Mouse (Mus musculus): ENCODE data around the gene Cope. TPM values are rescaled to one million over a fixed set of nuclear protein-coding genes. Genes with fewer than 3 reads are reported as not detected.

The Cope gene
- polyA plus RNA-seq (2014; fragmentation: Illumina TruSeq; extraction: RNeasy Lipid Tissue Mini Kit (QIAGEN cat#74804); ENCODE audit: low read depth, low replicate concordance) = 4.9 TPM

GRCm38 (mm10) chr8:70302358-70302890, at the start of gene Cope, which contains the start of gene Ddx49:
Gene Cope (plus strand): TSS chr8:70302518.
Gene Ddx49 (minus strand): TSS chr8:70302489.

DNA sequence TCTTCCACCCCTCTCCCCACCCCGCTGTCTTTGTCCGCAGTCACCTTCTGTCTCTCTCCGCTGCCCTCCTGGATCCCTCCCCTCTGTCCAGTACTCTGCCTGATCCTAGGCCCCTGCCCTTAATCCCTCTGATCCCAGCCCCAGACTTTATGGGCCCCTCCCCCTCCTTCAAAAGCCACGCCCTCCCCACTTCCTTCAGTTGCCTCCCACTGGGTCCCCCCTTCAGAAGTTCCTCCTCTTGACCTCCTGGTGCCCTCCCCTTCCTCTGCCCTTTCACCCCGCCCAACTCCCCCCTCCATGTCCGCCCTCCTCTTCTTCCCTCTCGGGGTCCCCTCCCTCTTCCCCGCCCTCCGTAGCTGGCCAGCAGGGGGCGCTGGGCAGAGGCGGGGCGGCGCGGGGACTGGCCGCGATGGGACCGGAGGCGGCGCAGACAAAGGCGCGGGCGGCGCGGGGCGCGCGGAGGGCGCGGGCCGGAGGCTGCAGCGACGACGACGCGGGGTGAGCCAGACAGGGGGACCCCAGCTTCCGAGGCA, 19.6 kb upstream of the Cope start, which contains the start of gene Homer3:
Homer3 (plus strand) TSS at position 225 of the 533 bp plus-strand sequence.

DNA sequence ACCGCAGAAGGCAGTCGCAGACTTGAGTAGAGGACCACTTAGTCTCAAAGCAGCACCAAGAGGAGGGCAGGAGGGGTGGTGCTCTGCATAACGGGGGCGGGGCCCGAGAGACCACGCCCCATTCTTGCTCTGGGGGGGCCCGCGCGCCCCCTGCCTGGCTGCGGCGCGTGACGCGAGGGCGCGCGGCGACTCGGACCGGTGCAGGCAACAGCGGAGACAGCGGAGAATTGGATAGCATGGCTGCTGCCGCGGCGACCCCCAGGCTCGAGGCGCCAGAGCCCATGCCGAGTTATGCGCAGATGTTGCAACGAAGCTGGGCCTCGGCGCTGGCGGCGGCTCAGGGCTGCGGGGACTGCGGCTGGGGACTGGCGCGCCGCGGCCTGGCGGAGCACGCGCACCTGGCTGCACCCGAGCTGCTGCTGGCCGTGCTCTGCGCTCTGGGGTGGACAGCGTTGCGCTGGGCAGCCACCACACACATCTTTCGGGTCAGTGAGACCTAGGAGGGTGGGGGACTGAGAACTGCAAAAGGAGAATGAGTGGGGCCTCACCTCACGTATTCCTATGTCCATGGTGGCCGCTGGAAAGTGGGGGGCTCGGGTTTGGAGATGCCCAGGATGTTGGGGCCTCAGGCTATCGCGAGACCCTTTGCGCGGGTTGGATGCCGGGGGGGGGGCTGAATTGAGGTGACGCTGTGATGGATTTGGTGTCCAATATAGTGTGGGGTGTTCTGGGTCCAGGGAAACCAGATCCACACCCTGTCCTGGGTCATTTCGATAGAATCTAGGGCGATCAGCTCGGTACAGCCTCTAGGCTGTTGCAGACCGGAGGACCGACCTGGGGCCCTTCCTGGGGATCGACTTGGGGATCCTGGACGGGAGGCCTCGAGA, 13.5 kb downstream of the Cope start, which contains the start of gene Cers1:
Cers1 (plus strand) TSS at position 152 of the 887 bp plus-strand sequence.

GRCm38 (mm10) chr8:70329124-70329834, 27.0 kb downstream of the Cope start, which contains the start of gene Gdf1:
Gene Gdf1 (plus strand): TSS chr8:70329817.

GRCm38 (mm10) chr8:70353194-70353817, 51.0 kb downstream of the Cope start, which contains the start of gene Upf1:
Gene Upf1 (minus strand): TSS chr8:70353278.

Other genes starting within 250 kb of the Cope start
- gene Tm6sf2, start 229.6 kb upstream of the Cope start, polyA plus RNA-seq (2014; fragmentation: Illumina TruSeq; extraction: RNeasy Lipid Tissue Mini Kit (QIAGEN cat#74804); ENCODE audit: low read depth, low replicate concordance) = 11.7 TPM
- 1.4 TPM for gene Hapln4, start 219.1 kb upstream of the Cope start, polyA plus RNA-seq (2014; fragmentation: Illumina TruSeq; extraction: RNeasy Lipid Tissue Mini Kit (QIAGEN cat#74804); ENCODE audit: low read depth, low replicate concordance)
- not detected for gene Ncan, start 181.6 kb upstream of the Cope start, polyA plus RNA-seq (2014; fragmentation: Illumina TruSeq; extraction: RNeasy Lipid Tissue Mini Kit (QIAGEN cat#74804); ENCODE audit: low read depth, low replicate concordance)
- gene Nr2c2ap, start 171.2 kb upstream of the Cope start, polyA plus RNA-seq (2014; fragmentation: Illumina TruSeq; extraction: RNeasy Lipid Tissue Mini Kit (QIAGEN cat#74804); ENCODE audit: low read depth, low replicate concordance) = 2.1 TPM
- gene Rfxank, start 163.4 kb upstream of the Cope start, polyA plus RNA-seq (2014; fragmentation: Illumina TruSeq; extraction: RNeasy Lipid Tissue Mini Kit (QIAGEN cat#74804); ENCODE audit: low read depth, low replicate concordance) = 1.4 TPM
- gene Borcs8, start 163.0 kb upstream of the Cope start, polyA plus RNA-seq (2014; fragmentation: Illumina TruSeq; extraction: RNeasy Lipid Tissue Mini Kit (QIAGEN cat#74804); ENCODE audit: low read depth, low replicate concordance) = 5.6 TPM
- not detected for gene Mef2b, start 162.8 kb upstream of the Cope start, polyA plus RNA-seq (2014; fragmentation: Illumina TruSeq; extraction: RNeasy Lipid Tissue Mini Kit (QIAGEN cat#74804); ENCODE audit: low read depth, low replicate concordance)
- 3.0 TPM for gene Tmem161a, start 130.2 kb upstream of the Cope start, polyA plus RNA-seq (2014; fragmentation: Illumina TruSeq; extraction: RNeasy Lipid Tissue Mini Kit (QIAGEN cat#74804); ENCODE audit: low read depth, low replicate concordance)
- 12.2 TPM for gene Slc25a42, start 90.2 kb upstream of the Cope start, polyA plus RNA-seq (2014; fragmentation: Illumina TruSeq; extraction: RNeasy Lipid Tissue Mini Kit (QIAGEN cat#74804); ENCODE audit: low read depth, low replicate concordance)
- gene Sugp2, start 68.3 kb upstream of the Cope start, polyA plus RNA-seq (2014; fragmentation: Illumina TruSeq; extraction: RNeasy Lipid Tissue Mini Kit (QIAGEN cat#74804); ENCODE audit: low read depth, low replicate concordance) = 2.6 TPM
- gene Armc6, start 68.1 kb upstream of the Cope start, polyA plus RNA-seq (2014; fragmentation: Illumina TruSeq; extraction: RNeasy Lipid Tissue Mini Kit (QIAGEN cat#74804); ENCODE audit: low read depth, low replicate concordance) = 0.87 TPM
- not detected for gene Homer3, start 19.7 kb upstream of the Cope start, polyA plus RNA-seq (2014; fragmentation: Illumina TruSeq; extraction: RNeasy Lipid Tissue Mini Kit (QIAGEN cat#74804); ENCODE audit: low read depth, low replicate concordance)
- gene Ddx49, start within 50 bp of the Cope start, polyA plus RNA-seq (2014; fragmentation: Illumina TruSeq; extraction: RNeasy Lipid Tissue Mini Kit (QIAGEN cat#74804); ENCODE audit: low read depth, low replicate concordance) = 3.4 TPM
- gene Cers1, start 13.3 kb downstream of the Cope start, polyA plus RNA-seq (2014; fragmentation: Illumina TruSeq; extraction: RNeasy Lipid Tissue Mini Kit (QIAGEN cat#74804); ENCODE audit: low read depth, low replicate concordance) = not detected
- gene Gdf1, start 27.3 kb downstream of the Cope start, polyA plus RNA-seq (2014; fragmentation: Illumina TruSeq; extraction: RNeasy Lipid Tissue Mini Kit (QIAGEN cat#74804); ENCODE audit: low read depth, low replicate concordance) = not detected
- 2.4 TPM for gene Upf1, start 50.8 kb downstream of the Cope start, polyA plus RNA-seq (2014; fragmentation: Illumina TruSeq; extraction: RNeasy Lipid Tissue Mini Kit (QIAGEN cat#74804); ENCODE audit: low read depth, low replicate concordance)
- not detected for gene Comp, start 71.0 kb downstream of the Cope start, polyA plus RNA-seq (2014; fragmentation: Illumina TruSeq; extraction: RNeasy Lipid Tissue Mini Kit (QIAGEN cat#74804); ENCODE audit: low read depth, low replicate concordance)
- gene Crtc1, start 137.1 kb downstream of the Cope start, polyA plus RNA-seq (2014; fragmentation: Illumina TruSeq; extraction: RNeasy Lipid Tissue Mini Kit (QIAGEN cat#74804); ENCODE audit: low read depth, low replicate concordance) = 0.74 TPM
- gene Klhl26, start 174.4 kb downstream of the Cope start, polyA plus RNA-seq (2014; fragmentation: Illumina TruSeq; extraction: RNeasy Lipid Tissue Mini Kit (QIAGEN cat#74804); ENCODE audit: low read depth, low replicate concordance) = 1.5 TPM
- gene Tmem59l, start 184.8 kb downstream of the Cope start, polyA plus RNA-seq (2014; fragmentation: Illumina TruSeq; extraction: RNeasy Lipid Tissue Mini Kit (QIAGEN cat#74804); ENCODE audit: low read depth, low replicate concordance) = not detected
- not detected for gene Crlf1, start 190.6 kb downstream of the Cope start, polyA plus RNA-seq (2014; fragmentation: Illumina TruSeq; extraction: RNeasy Lipid Tissue Mini Kit (QIAGEN cat#74804); ENCODE audit: low read depth, low replicate concordance)
- 2.4 TPM for gene Rex1bd, start 204.2 kb downstream of the Cope start, polyA plus RNA-seq (2014; fragmentation: Illumina TruSeq; extraction: RNeasy Lipid Tissue Mini Kit (QIAGEN cat#74804); ENCODE audit: low read depth, low replicate concordance)
- 13.6 TPM for gene Uba52, start 208.3 kb downstream of the Cope start, polyA plus RNA-seq (2014; fragmentation: Illumina TruSeq; extraction: RNeasy Lipid Tissue Mini Kit (QIAGEN cat#74804); ENCODE audit: low read depth, low replicate concordance)
- gene Fkbp8, start 225.2 kb downstream of the Cope start, polyA plus RNA-seq (2014; fragmentation: Illumina TruSeq; extraction: RNeasy Lipid Tissue Mini Kit (QIAGEN cat#74804); ENCODE audit: low read depth, low replicate concordance) = 10.3 TPM
- gene Kxd1, start 225.4 kb downstream of the Cope start, polyA plus RNA-seq (2014; fragmentation: Illumina TruSeq; extraction: RNeasy Lipid Tissue Mini Kit (QIAGEN cat#74804); ENCODE audit: low read depth, low replicate concordance) = 11.4 TPM
- gene Ell, start 236.9 kb downstream of the Cope start, polyA plus RNA-seq (2014; fragmentation: Illumina TruSeq; extraction: RNeasy Lipid Tissue Mini Kit (QIAGEN cat#74804); ENCODE audit: low read depth, low replicate concordance) = 2.1 TPM